Mouse (Mus musculus) frontal cortex, postnatal 10 days (tissue): ENCODE data around the gene Zglp1.
"Not testable (repeated sequence)": the region's sequence is repeated elsewhere in the genome, so short reads cannot be mapped to it uniquely, and the experiment has no call there.

Experiments used
- DNase-seq, 2 experiments: peaks; one replicate each; pipeline ENCODE4 v3.0.0; 2022; ENCODE audit warnings: low spot score in 2 of 2, mixed read lengths in 1 of 2

Zglp1 gene

GRCm38 (mm10) chr9:21072641-21073040 is 5.7 kb upstream of the Zglp1 start:
- no peak for DNase-seq

- peak in 1 of 2 experiments; percentile 67 for DNase-seq
Measured at GRCm38 (mm10) chr9:21062928-21063327, 4.0 kb downstream of the Zglp1 start.

DNA sequence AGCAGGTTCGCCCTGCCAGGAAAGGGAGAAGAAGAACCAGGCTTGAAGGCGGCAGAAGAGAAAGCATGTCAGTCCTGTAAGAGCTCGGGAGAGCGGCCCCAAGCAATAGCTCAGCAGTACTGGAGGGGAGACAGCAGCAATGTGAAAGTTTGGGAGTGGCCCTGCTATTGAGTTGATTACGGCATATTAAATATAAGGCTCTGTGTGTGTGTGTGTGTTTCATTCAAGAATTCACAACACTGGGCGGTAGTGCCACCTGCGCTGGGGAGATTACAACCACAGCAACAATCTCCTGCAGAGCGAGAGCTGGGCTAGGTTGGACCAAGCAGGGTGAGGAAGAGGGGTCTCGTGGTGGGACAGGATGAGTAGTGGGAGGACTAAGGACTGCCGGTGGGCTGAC is 15.3 kb downstream of the Zglp1 start:
- no peak for DNase-seq

DNA sequence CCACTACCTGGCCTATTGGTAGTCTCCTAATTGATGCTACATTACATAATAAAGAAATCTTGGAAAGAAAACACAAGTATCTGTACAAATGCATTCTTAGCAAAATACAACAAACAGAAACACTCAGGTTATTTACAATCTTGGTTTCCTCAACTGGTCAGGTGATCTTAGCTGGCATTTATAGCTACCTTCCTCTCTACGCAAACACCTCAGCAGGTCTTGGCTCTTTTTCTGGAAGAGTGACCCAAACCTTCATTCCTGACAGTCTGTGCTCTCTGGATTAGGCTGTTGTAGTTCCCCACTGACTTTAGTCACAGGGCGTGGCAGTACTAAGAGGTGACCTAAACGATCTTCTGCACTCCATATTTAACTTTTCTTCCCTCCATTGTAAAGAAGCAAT is 21.7 kb downstream of the Zglp1 start:
- DNase-seq = no peak

DNA sequence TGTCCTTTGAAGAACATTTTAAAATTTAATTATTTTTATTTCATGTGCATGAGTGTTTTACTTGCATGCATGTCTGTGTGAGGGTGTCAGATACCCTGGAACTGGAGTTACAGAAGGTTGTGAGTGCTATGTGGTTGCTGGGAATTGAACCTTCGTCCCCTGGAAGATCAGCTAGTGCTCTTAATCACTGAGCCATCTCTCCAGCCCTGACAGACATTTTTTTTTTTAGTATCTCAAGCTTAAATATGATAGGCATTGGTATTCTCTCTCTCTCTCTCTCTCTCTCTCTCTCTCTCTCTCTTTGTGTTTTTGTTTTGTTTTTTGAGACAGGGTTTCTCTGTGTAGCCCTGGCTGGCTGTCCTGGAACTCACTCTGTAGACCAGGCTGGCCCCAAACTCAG is 22.1 kb downstream of the Zglp1 start:
- not testable (repeated sequence) for DNase-seq

DNA sequence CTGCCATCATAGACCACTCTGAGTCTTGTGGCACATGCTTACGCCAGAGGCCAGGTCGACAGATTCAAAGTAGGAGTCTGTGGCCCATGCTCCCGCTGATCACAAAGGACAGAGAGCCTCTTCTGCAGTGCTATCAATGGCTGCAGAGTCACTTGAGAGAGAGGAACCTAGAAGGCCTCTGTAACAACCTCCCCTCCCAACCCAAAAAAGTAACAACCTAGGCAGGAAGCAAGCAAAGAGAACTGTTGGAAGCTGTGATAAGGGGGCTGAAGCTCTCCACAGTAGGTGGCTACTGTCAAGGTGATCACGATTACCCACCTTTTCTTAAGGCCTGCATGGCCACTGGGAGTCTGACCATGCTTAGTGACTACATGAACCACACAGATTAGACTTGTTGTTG is 23.3 kb downstream of the Zglp1 start:
- no peak for DNase-seq

DNA sequence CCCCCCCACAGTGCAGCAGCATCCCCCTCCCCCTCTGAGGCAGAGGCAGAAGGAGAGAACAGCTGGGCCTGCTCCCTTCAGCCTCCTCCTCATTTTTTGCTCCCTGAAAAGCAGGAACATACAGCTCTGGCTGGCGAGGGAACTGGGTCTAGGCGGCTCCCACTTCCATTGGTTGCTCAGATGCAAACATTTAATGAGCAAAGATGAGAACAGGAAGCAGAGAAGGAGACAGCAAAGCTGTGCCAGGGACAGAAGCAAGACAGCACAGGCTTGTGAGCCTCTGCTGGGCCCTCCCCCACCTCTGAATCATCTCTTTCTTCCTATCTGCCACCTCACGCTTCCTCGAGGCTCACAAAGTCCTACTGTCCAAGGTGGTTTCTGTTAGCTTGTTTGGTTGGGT is 25.6 kb downstream of the Zglp1 start:
- peak; percentile 41 to 68 for DNase-seq

DNA sequence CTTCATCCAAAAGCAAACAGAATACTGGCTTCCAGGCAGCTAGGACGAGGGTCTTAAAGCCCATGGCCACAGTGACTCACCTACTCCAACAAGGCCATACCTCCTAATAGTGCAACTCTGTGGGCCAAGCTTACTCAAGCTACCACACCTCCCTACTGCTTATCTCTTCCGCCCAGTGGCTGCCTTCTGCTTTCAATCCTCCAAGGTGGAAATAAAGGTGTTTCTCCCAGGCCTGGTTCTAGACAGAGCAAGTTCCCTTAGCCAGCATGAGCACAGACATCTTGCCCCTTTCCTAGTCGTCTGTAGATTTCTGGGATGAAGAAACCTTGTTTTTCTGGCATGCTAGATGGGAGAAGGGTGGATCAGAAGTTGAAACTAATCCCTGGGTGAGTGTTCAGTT is 27.1 kb downstream of the Zglp1 start:
- no peak for DNase-seq

DNA sequence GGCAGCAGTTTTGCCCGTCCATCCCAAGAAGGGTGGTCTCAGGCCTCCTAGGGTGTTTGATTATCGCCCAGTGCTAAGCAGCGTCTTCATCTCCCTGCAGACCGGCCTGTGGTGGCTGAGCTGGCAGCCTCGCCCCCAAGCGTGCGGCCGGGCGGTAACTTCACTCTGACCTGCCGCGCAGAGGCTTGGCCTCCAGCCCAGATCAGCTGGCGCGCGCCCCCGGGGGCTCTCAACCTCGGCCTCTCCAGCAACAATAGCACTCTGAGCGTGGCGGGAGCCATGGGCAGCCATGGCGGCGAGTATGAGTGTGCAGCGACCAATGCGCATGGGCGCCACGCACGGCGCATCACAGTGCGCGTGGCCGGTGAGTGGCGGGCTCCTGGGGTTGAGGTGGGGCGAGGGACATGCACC is 29.4 kb downstream of the Zglp1 start:
- peak in 1 of 2 experiments; percentile 44 for DNase-seq

GRCm38 (mm10) chr9:21036666-21037065 is 30.2 kb downstream of the Zglp1 start:
- no peak for DNase-seq

- DNase-seq = no peak
Measured at GRCm38 (mm10) chr9:21036161-21036560, 30.7 kb downstream of the Zglp1 start.

DNA sequence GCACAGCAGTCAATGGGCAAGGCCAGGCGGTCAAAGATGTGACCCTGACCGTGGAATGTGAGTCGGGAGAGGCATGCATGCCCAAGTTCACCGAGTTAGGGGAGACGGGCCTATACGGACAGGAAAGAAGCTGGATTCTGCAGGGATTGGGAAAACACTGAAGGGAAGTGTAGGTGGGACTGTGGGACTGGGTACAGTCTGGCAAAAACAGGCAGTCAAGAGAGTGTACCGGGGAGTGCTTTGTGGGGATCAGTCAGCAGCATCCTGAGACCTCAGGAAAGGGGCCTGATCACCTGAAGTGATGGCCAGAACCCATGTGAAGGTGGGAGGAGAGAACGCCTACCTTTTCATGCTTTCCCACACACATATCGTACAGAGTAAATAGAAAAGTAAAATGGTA is 31.3 kb downstream of the Zglp1 start:
- no peak for DNase-seq

GRCm38 (mm10) chr9:21034481-21035085 is 32.3 kb downstream of the Zglp1 start:
- DNase-seq = no peak

- DNase-seq = peak in 1 of 2 experiments; percentile 56
Measured at GRCm38 (mm10) chr9:21033136-21033535, 33.8 kb downstream of the Zglp1 start.

DNA sequence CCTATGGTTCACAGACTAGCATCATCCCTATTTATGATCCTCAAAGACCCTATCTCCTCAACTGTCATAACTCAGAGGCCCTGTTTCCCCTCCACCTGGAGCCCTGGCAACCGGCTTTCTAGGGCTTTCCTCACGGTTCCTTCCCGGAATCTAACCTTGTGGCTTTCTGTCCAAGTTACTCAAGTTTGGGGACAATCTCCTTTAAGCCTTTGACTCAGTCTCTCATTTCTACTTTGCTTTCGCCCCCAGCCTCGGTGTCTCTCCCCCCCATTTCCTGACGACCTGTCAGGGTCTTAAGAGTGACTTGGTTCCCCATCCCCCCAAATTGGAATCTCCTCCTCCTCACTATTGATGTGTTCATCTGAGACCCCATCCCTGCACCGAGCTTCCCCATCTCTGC is 34.4 kb downstream of the Zglp1 start:
- no peak for DNase-seq

- DNase-seq = peak; percentile 81 to 84
Measured at GRCm38 (mm10) chr9:21031896-21032351, 35.0 kb downstream of the Zglp1 start, which contains the start of gene Icam5. Icam5 (plus strand) TSS chr9:21032073.

- peak; percentile 78 to 81 for DNase-seq
Measured at GRCm38 (mm10) chr9:21031251-21031895, 35.5 kb downstream of the Zglp1 start.

GRCm38 (mm10) chr9:21030781-21031250 is 36.1 kb downstream of the Zglp1 start:
- peak in 1 of 2 experiments; percentile 83 for DNase-seq

DNA sequence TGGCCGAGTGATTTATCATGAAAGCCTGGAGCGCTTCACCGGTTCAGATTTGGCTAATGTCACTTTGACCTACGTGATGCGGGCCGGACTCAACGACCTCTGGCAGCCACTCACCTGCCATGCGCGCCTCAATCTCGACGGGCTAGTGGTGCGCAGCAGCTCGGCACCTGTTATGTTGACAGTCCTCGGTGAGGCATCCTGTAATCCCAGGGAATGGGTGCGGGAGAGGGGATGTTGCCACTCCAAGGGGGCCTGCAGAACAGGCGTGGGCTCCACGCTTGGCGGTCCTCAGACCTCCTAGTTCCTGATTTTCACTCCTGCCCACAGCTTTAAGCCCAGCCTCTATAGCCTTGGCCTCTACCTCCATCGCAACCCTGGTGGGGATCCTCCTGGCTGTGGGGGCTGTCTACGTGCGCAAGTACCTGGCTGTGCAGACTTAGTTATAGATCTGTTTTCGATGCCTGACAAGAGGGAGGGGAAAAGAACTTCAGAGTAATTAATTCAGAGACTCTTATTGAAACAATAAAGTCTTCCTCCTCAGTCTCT is 36.8 kb downstream of the Zglp1 start:
- no peak for DNase-seq

GRCm38 (mm10) chr9:21029291-21030054 is 37.4 kb downstream of the Zglp1 start, which contains the start of gene Icam4:
Icam4 (plus strand) TSS chr9:21029373.
- peak in 1 of 2 experiments; percentile 77 for DNase-seq

DNA sequence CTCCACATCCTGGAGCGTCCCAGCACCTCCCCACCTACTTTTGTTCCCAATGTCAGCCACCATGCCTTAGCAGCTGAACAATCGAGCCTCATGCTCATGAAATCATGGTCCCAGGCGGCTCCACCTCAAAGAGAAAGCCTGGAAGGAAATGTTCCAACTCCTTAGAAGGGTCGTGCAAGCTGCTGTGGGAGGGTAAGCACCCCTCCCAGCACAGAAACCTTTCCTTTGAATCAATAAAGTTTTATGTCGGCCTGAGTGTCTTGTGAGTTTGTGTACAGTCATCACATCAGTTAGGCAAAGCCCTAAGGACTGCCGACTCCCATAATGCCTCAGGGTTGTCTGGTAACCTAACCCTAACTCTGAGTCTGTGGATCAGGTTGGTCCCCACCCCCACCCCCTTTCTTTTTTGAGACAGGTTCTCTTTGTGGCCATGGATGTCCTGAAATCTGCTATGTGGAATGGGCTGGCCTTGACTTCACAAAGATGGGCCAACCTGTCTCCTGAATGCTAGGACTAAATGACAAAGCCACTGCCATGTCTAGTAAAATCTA is 38.3 kb downstream of the Zglp1 start:
- DNase-seq = no peak

DNA sequence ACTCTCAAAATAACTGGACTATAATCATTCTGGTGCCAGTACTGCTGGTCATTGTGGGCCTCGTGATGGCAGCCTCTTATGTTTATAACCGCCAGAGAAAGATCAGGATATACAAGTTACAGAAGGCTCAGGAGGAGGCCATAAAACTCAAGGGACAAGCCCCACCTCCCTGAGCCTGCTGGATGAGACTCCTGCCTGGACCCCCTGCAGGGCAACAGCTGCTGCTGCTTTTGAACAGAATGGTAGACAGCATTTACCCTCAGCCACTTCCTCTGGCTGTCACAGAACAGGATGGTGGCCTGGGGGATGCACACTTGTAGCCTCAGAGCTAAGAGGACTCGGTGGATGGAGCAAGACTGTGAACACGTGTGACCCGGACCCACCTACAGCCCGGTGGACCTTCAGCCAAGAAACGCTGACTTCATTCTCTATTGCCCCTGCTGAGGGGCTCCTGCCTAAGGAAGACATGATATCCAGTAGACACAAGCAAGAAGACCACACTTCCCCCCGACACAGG is 39.1 kb downstream of the Zglp1 start:
- DNase-seq = no peak
